Mouse (Mus musculus) G1E (cell line): Measurements from ENCODE around the gene R3hdm2. TPM values are rescaled to one million over a fixed set of nuclear protein-coding genes. Genes with fewer than 3 reads are reported as not detected.

ENCODE experiments used
- ATAC-seq: 2 replicates; pipeline ENCODE4 v1.8.0; 2016; ENCODE audit warnings: mild to moderate bottlenecking; ENCODE audit not compliant: insufficient number of reproducible peaks, poor library complexity, low FRiP score, severe bottlenecking; ENCODE audit errors: extremely low read depth
- DNase-seq: peaks from one replicate; pipeline ENCODE4 v3.0.0; 2012; ENCODE audit warnings: low spot score
- H3K27me3 ChIP-seq: 2 replicates; pipeline ENCODE4 v1.6.1; 2012; ENCODE audit warnings: mild to moderate bottlenecking, low read length, inconsistent platforms; ENCODE audit not compliant: insufficient read depth
- H3K36me3 ChIP-seq: replicated peaks from 2 replicates; pipeline ENCODE3; 2012; ENCODE audit warnings: mild to moderate bottlenecking, inconsistent platforms
- H3K4me1 ChIP-seq: 2 replicates; pipeline ENCODE4 v1.6.1; 2012; ENCODE audit warnings: low read depth, low read length, inconsistent platforms, mixed read lengths; ENCODE audit not compliant: insufficient read depth
- H3K4me3 ChIP-seq: 2 replicates; pipeline ENCODE4 v1.5.1; 2012; ENCODE audit warnings: low read depth, mild to moderate bottlenecking, inconsistent platforms, low read length, moderate library complexity, mixed read lengths
- H3K9me3 ChIP-seq: replicated peaks from 2 replicates; pipeline ENCODE4 v1.6.1; 2012; ENCODE audit warnings: inconsistent platforms
- CTCF ChIP-seq: IDR thresholded peaks from 2 replicates; pipeline ENCODE4 v1.5.1; 2012; ENCODE audit warnings: low read depth, low read length, inconsistent platforms, mixed read lengths
- GATA1 ChIP-seq: IDR thresholded peaks from 2 replicates; pipeline ENCODE4 v1.6.1; 2012; ENCODE audit warnings: borderline replicate concordance, low read length, inconsistent platforms, mixed read lengths
- GATA2 ChIP-seq: IDR thresholded peaks from 2 replicates; pipeline ENCODE4 v1.6.1; 2012; ENCODE audit warnings: low read depth, low read length, inconsistent platforms, borderline replicate concordance
- POLR2AphosphoS5 ChIP-seq: IDR thresholded peaks from 2 replicates; pipeline ENCODE4 v1.6.1; 2012; ENCODE audit warnings: low read depth, low read length, inconsistent platforms; ENCODE audit not compliant: insufficient replicate concordance
- TAL1 ChIP-seq: conservative IDR thresholded peaks from 2 replicates; pipeline ENCODE4 v1.6.1; 2012; ENCODE audit warnings: low read depth, low read length, inconsistent platforms, mixed read lengths
- polyA plus RNA-seq: library from polyadenylated mRNA; stranded (reverse); fragments of >175 nt; gene quantifications from 2 replicates; pipeline ENCODE4 v1.2.3, GENCODE M21; 2012
- total RNA-seq, 2 experiments: library from RNA; stranded (forward) in 1 of 2; stranded (reverse) in 1 of 2; fragments of 200-1000 nt in 1 of 2; fragments of >200 nt in 1 of 2; fragmentation: Nextera tagmentation in 1 of 2; gene quantifications; 2 replicates each; pipeline ENCODE4 v1.2.3; 2014 to 2017

R3hdm2 gene
- total RNA-seq (2014; fragmentation: Nextera tagmentation) (95.6 and 123 TPM in 2 replicates), total RNA-seq (2017) (14.8 and 15.6 TPM in 2 replicates), polyA plus RNA-seq (97.4 and 119 TPM in 2 replicates)

DNA sequence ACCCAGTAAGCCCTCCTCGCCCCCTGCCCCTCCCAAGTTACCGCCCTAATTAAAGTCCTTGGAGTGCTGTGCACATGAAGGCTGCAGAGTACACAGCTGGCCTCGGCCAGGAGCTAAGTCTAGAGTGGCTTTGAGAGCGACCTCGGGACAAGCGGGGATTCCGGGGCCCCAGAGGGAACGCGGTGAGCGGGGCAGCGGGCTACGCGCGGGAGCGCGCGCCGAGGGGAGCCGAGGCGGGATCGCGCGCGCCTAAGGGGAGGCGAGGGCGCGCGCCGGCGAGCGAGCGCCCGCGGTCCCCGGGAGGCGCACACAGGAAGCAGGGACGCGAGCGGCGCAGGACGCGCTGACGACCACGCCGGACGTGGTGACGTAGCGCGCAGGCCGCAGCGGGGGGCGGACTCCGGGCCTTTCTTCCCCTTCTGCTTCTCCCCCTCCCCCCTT, at the start of gene R3hdm2:
R3hdm2 (plus strand) TSS at position 77 of the 441 bp plus-strand sequence.
- H3K4me1 ChIP-seq, result peaks cover 22% of the 10 kb centered on the region
- H3K9me3 ChIP-seq, result no peaks in the 10 kb centered on the region
- ATAC-seq (peak; percentile 79), DNase-seq (peak; percentile 92)
- TF ChIP-seq CTCF (no peak), GATA2 (no peak)
- peak within 1 kb of the TSS; percentile 82 for H3K4me3 ChIP-seq
- peaks cover 9% of the 10 kb centered on the region for H3K36me3 ChIP-seq
- peaks cover 8% of the 10 kb centered on the region for H3K27me3 ChIP-seq

DNA sequence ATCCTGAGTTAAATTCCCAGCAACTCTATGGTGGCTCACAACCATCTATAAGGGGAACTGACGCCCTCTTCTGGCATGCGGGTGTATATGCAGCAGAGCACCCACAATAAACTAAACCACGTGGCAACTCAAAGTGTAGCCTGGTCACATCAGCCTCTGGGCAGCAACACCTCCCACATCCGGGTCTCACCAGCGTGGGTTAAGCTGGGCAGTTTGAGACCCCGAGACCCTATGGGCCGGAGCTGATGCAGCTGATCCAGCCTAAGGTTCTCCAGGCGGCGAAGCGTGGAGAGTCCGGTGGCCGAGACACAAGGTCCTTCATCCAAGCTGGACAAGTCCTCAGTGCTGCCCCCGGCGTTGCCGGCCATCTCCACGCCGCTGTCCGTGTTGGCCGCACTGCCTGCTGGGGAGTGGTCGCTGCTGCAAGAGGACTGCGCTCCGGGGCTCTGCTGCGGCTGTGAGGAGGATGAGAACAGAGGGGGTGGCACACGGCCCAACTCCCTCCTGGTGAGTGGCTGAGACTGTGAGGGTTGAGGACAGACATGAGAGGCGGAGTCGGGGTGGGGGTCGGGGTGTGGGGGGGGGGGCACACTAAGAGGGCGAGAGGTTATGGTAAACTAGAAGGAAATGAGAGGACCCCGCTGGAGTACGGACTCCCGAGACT, 47.8 kb upstream of the R3hdm2 start:
- H3K4me3 ChIP-seq, result no peak overlapping the region
- ATAC-seq (no peak), DNase-seq (no peak)
- H3K27me3 ChIP-seq, result peaks cover 9% of the 10 kb centered on the region; the same call in 1 of the 2 replicates
- peaks cover 55% of the 10 kb centered on the region for H3K36me3 ChIP-seq
- H3K9me3 ChIP-seq, result no peaks in the 10 kb centered on the region
- peaks cover 62% of the 10 kb centered on the region for H3K4me1 ChIP-seq
- no peak for TF ChIP-seq GATA1
- peak; percentile 53 for TF ChIP-seq CTCF

DNA sequence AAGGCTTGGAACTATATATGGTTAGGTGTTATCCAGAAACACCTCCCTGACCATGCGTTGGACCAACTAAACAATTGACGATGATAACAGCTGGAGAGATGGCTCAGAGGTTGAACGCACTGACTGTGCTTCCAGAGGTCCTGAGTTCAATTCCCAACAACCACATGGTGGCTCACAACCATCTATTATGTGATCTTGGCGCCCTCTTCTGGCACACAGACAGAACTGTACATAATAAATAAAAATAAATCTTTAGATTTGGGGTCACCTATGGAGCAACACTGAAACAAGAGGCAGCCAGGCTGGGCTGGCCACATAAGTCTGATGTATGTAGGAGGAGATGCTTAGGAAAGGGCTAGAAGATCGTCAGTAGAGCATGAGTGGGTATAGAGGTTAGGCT, 47.0 kb upstream of the R3hdm2 start:
- ATAC-seq (no peak), DNase-seq (no peak)
- TF ChIP-seq GATA2 (no peak), GATA1 (no peak), POLR2AphosphoS5 (no peak), CTCF (no peak), TAL1 (no peak)
- no peaks in the 10 kb centered on the region for H3K9me3 ChIP-seq
- no peak overlapping the region for H3K4me3 ChIP-seq
- H3K27me3 ChIP-seq, result peaks cover 15% of the 10 kb centered on the region
- peaks cover 62% of the 10 kb centered on the region for H3K4me1 ChIP-seq
- peaks cover 47% of the 10 kb centered on the region for H3K36me3 ChIP-seq

GRCm38 (mm10) chr10:127335271-127335670, 44.9 kb upstream of the R3hdm2 start:
- TF ChIP-seq CTCF (no peak), TAL1 (no peak), POLR2AphosphoS5 (no peak), GATA1 (no peak), GATA2 (no peak)
- peaks cover 63% of the 10 kb centered on the region for H3K4me1 ChIP-seq
- peaks cover 26% of the 10 kb centered on the region for H3K36me3 ChIP-seq
- H3K27me3 ChIP-seq, result peaks cover 26% of the 10 kb centered on the region
- no peak overlapping the region for H3K4me3 ChIP-seq
- ATAC-seq (no peak), DNase-seq (no peak)
- H3K9me3 ChIP-seq, result no peaks in the 10 kb centered on the region

DNA sequence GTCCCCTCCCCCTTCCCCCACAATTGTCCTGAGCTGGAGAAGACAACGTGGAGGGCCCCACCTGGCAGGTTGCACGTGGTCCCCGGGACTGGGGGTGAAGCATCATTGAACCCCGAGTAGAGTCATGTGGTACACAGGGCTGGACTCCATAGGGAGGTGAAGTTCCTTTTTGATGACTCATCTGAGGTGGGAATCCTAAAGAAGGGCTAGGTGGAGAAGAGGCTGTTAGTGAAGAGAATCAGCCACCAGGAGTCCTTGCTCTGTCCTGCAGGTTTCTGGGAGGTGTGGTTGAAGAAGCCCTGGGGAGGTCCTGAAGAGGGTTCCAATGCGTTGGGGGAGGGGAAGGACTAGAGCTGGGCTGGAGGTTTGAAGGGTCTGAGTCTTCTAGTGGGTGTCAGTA, 43.2 kb upstream of the R3hdm2 start:
- ATAC-seq, result no peak
- no peak for DNase-seq
- H3K36me3 ChIP-seq, result peaks cover 9% of the 10 kb centered on the region
- peaks cover 43% of the 10 kb centered on the region for H3K27me3 ChIP-seq
- no peaks in the 10 kb centered on the region for H3K9me3 ChIP-seq
- peaks cover 64% of the 10 kb centered on the region for H3K4me1 ChIP-seq
- H3K4me3 ChIP-seq, result no peak overlapping the region
- TF ChIP-seq GATA1, result no peak

- Histone ChIP-seq H3K36me3 (peaks cover 3% of the 10 kb centered on the region), H3K9me3 (no peaks in the 10 kb centered on the region), H3K4me3 (no peak overlapping the region), H3K27me3 (peaks cover 48% of the 10 kb centered on the region), H3K4me1 (peaks cover 66% of the 10 kb centered on the region)
- ATAC-seq (no peak), DNase-seq (no peak)
- TF ChIP-seq GATA1 (no peak), GATA2 (no peak), TAL1 (no peak), CTCF (no peak), POLR2AphosphoS5 (no peak)
These were observed 42.5 kb upstream of the R3hdm2 start for GRCm38 (mm10) chr10:127337536-127338099.
